Mouse (Mus musculus) spleen, adult 2 months (tissue): Measurements from ENCODE around the gene Tescl.
A peak's percentile ranks its signal among the peaks of the same experiment; 100 is the strongest.

Source experiments
- CTCF ChIP-seq: fragments of 200-500 bp; IDR thresholded peaks from 2 replicates; pipeline ENCODE4 v1.5.1; 2011; ENCODE audit warnings: mild to moderate bottlenecking, inconsistent platforms; ENCODE audit not compliant: insufficient read depth, insufficient read length, insufficient replicate concordance; ENCODE audit errors: extremely low read depth
- POLR2A ChIP-seq: fragments of 200-500 bp; IDR thresholded peaks from 2 replicates; pipeline ENCODE4 v1.6.1; 2011; ENCODE audit warnings: low read depth, low read length, inconsistent platforms

GRCm38 (mm10) chr7:24364827-24365226, 31.1 kb upstream of the Tescl start:
- TF ChIP-seq POLR2A: no peak
- peak; percentile 89 for TF ChIP-seq CTCF
